Comparison of ENCODE assay signal across 14 mouse cellular contexts in genomic region chr9:67884095-67884494, GRCm38 (mm10). TPM values are rescaled to one million over a fixed set of nuclear protein-coding genes. Genes with fewer than 3 reads are reported as not detected.
"Had no signal": no experiment of that assay in that cellular context is flagged by ENCODE, and none has a peak within 500 bp of the region (broad histone marks: within the 10 kb centered on the region; RNA-seq: fewer than 3 reads in every experiment).

No protein-coding gene starts in this region.

- H3K9ac ChIP-seq: limb, embryonic 15.5 days; liver, embryonic 12.5 days; lung, embryonic 14.5 days; midbrain, embryonic 12.5 days; neural tube, embryonic 13.5 days had no signal

- H3K9me3 ChIP-seq: limb, embryonic 15.5 days; liver, embryonic 12.5 days; midbrain, embryonic 12.5 days; neural tube, embryonic 13.5 days had no signal

- H3K27ac ChIP-seq: limb, embryonic 15.5 days; liver, embryonic 12.5 days; midbrain, embryonic 12.5 days; neural tube, embryonic 13.5 days had no signal

- H3K27me3 ChIP-seq: limb, embryonic 15.5 days; liver, embryonic 12.5 days; midbrain, embryonic 12.5 days; neural tube, embryonic 13.5 days had no signal

- ATAC-seq: liver, embryonic 12.5 days; midbrain, embryonic 16.5 days had no signal

- DNase-seq: kidney, postnatal 25 days; layer of hippocampus, postnatal 36 days; lung, embryonic 14.5 days; lung, postnatal 10 days; lung, postnatal 4 days; retina, postnatal 1 day; thymus, postnatal 36 days had no signal

- H3K4me1 ChIP-seq: limb, embryonic 15.5 days; midbrain, embryonic 12.5 days had no signal

- H3K4me2 ChIP-seq: limb, embryonic 15.5 days; liver, embryonic 12.5 days; lung, embryonic 14.5 days; midbrain, embryonic 12.5 days; neural tube, embryonic 13.5 days had no signal

- H3K4me3 ChIP-seq: limb, embryonic 15.5 days; liver, embryonic 12.5 days; midbrain, embryonic 12.5 days; neural tube, embryonic 13.5 days had no signal

RNA-seq across cellular contexts. Expression of gene C2cd4a, which starts 52.0 kb away (rescaled TPM):
- total RNA-seq: left cerebral cortex, postnatal 25 days; megakaryocyte-erythroid progenitor cell, adult 5-6 weeks had no signal
